Mouse (Mus musculus) frontal cortex, postnatal 25 days (tissue): ENCODE measurements around the gene Cyp4f40.
"Not testable (repeated sequence)": the region's sequence is repeated elsewhere in the genome, so short reads cannot be mapped to it uniquely, and the experiment has no call there.

Source experiments
- DNase-seq, 2 experiments: peaks; one replicate each; pipeline ENCODE4 v3.0.0; 2022; ENCODE audit warnings: low spot score in 2 of 2

The Cyp4f40 gene

DNA sequence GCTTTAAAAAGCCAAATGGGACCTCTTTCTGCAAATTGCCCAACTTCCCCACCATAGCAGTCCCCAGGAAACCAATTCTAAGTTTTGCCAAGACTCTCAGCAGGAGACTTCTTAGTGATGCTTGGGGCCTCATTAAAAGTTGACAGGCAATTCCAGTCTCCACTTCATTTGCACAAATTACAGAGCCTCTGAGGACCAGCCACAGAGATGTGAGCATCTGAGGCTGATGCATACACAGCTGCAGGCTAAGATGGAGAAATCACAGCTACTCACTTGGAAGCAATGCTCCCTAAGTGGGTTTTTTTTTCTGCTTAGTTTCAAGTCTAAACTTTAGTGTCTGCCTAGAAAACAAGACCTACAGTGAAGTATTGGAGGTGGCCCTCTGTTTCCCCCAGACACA, 51.8 kb downstream of the Cyp4f40 start:
- not testable (repeated sequence) for DNase-seq

DNA sequence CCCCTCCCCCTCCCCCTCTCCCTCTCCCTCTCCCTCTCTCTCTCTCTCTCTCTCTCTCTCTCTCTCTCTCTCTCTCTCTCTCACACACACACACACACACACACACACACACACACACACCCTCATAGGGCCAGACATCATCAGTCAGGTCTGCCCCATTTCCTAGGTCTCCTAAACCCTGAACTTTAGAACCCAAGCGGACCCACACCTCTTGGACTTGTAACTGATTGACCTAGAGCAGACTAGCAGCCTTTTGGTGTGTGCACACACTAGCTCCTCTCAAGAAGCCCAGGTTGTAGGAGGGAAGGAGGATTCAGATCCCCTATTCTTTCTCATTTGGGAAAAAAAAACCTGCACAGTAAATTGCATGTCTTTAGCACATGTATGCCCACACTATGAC, 63.5 kb downstream of the Cyp4f40 start:
- DNase-seq = not testable (repeated sequence)

DNA sequence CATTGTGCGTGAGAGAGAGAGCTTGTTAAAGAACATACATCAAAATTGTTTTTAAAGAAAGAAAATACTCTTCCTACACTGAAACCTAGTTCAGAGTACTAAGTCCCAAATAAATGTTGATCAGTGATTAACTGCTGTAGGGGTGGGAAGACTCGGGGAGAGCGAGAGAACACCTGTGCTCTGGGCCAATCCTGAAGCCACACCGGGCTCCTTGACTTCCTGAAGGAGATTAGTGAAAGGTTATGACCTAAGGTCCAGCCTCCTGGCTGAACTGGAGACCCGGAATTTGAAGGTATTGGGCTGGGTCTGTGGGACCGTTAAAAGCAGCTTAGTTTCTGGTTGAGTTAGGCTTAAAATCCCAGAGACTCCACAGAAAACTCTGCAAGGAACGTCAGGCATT, 64.1 kb downstream of the Cyp4f40 start:
- DNase-seq = no peak

DNA sequence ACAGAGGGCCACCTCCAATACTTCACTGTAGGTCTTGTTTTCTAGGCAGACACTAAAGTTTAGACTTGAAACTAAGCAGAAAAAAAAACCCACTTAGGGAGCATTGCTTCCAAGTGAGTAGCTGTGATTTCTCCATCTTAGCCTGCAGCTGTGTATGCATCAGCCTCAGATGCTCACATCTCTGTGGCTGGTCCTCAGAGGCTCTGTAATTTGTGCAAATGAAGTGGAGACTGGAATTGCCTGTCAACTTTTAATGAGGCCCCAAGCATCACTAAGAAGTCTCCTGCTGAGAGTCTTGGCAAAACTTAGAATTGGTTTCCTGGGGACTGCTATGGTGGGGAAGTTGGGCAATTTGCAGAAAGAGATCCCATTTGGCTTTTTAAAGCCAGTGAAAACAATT, 67.7 kb downstream of the Cyp4f40 start:
- DNase-seq = not testable (repeated sequence)
